Mouse (Mus musculus) adrenal gland (tissue): ENCODE measurements around the gene Wnt5a.

Experiments used
- intact Hi-C: fragments of 180-260 bp; cut with DNase I; formaldehyde crosslinking; loops from one replicate; pipeline ENCODE4 v1.15.1; 2025

The Wnt5a gene

DNA sequence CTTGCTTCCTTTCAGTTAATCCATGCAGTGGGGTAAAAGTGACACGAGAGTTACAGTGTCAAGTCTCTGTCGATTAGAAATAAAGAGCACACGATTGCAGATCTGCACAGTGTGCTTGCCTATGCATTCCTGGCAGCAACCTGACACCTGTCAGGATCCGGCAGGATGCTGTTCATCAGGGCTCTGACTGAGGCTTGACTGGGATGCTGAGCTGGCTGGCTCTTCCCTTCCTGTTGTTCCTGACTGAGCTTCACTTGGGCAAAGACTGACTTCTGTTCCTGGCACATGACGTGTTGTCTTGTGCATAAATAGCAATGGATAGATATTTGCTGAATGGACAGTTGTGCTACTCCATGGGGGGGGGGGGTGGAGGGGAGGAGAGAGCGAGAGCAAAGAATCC lies 57.3 kb downstream of the Wnt5a start:
- intact Hi-C loops = no loop called here
